Comparison of ENCODE assay signal across 26 mouse cellular contexts in genomic region chr17:86019793-86020192, GRCm38 (mm10).
DNase-seq lines count a peak whose midpoint lies in the region; ATAC-seq lines count a peak whose summit lies in the region.
"Had no signal": no experiment of that assay in that cellular context is flagged by ENCODE, and none has a peak within 500 bp of the region (broad histone marks: within the 10 kb centered on the region; RNA-seq: fewer than 3 reads in every experiment).

No protein-coding gene starts in this region.

- intact Hi-C loops in left cerebral cortex, postnatal 25 days (cut with DNase I): no loop called here

- no peaks in the 10 kb centered on the region for H3K27me3 ChIP-seq in heart, embryonic 10.5 days (ENCODE audit: insufficient read depth, poor library complexity, severe bottlenecking)
- no peaks in the 10 kb centered on the region for H3K27me3 ChIP-seq in heart, embryonic 11.5 days (ENCODE audit: control insufficient read depth, insufficient read depth, low read length)
- H3K27me3 ChIP-seq: embryonic facial prominence, embryonic 13.5 days; forebrain, embryonic 12.5 days; forebrain, embryonic 15.5 days; heart, embryonic 13.5 days; hindbrain, embryonic 12.5 days; hindbrain, embryonic 15.5 days; intestine, embryonic 15.5 days; Patski had no signal

- H3K36me3 ChIP-seq in heart, embryonic 10.5 days: no peaks in the 10 kb centered on the region; the same call in 1 of the 2 replicates
- no peaks in the 10 kb centered on the region for H3K36me3 ChIP-seq in heart, embryonic 11.5 days (ENCODE audit: control insufficient read depth, insufficient read depth, low read length)
- H3K36me3 ChIP-seq: embryonic facial prominence, embryonic 13.5 days; forebrain, embryonic 12.5 days; forebrain, embryonic 15.5 days; heart, embryonic 13.5 days; hindbrain, embryonic 12.5 days; hindbrain, embryonic 15.5 days; intestine, embryonic 15.5 days had no signal

- no peak overlapping the region for H3K4me2 ChIP-seq in heart, embryonic 11.5 days
- H3K4me2 ChIP-seq: embryonic facial prominence, embryonic 13.5 days; forebrain, embryonic 12.5 days; forebrain, embryonic 15.5 days; heart, embryonic 13.5 days; hindbrain, embryonic 12.5 days; hindbrain, embryonic 15.5 days; intestine, embryonic 15.5 days had no signal

- DNase-seq in heart, adult 11 months: peak; percentile 23
- no peak for DNase-seq in heart, embryonic 10.5 days (ENCODE audit: low spot score)
- peak; percentile 14 for DNase-seq in 3T3-L1 (ENCODE audit: low read depth, low spot score)
- peak; percentile 55 for DNase-seq in MEL-GATA-1-ER (ENCODE audit: extremely low read depth, low read depth)
- no peak for DNase-seq in layer of hippocampus, adult 18-20 months (ENCODE audit: low spot score in 2 of 2)
- no peak for DNase-seq in left cerebral cortex, postnatal 25 days (ENCODE audit: low spot score in 2 of 2)
- DNase-seq: adrenal gland, postnatal 10 days; adrenal gland, postnatal 36 days; cerebellum, adult 18-20 months; cerebellum, adult 9-10 months; cerebellum, postnatal 14 days; gastrocnemius, postnatal 25 days; heart, postnatal 14 days; heart, postnatal 4 days had no signal

- H3K4me1 ChIP-seq in heart, embryonic 10.5 days: no peaks in the 10 kb centered on the region
- no peaks in the 10 kb centered on the region for H3K4me1 ChIP-seq in heart, embryonic 11.5 days (ENCODE audit: control insufficient read depth, insufficient read depth, low read length)
- H3K4me1 ChIP-seq: forebrain, embryonic 12.5 days; forebrain, embryonic 15.5 days; heart, embryonic 13.5 days; hindbrain, embryonic 12.5 days; hindbrain, embryonic 15.5 days; intestine, embryonic 15.5 days had no signal

- 96% methylated on average over 1 of the region's 1 CpGs for WGBS in heart, embryonic 10.5 days
- WGBS in heart, embryonic 11.5 days (ENCODE audit: insufficient replicate concordance): 91% methylated on average over 1 of the region's 1 CpGs

- H3K4me3 ChIP-seq in heart, embryonic 10.5 days: no peak overlapping the region
- H3K4me3 ChIP-seq in heart, embryonic 11.5 days (ENCODE audit: low read depth, low read length): no peak overlapping the region
- H3K4me3 ChIP-seq: embryonic facial prominence, embryonic 13.5 days; erythroblast, embryonic 14.5 days; forebrain, embryonic 12.5 days; forebrain, embryonic 15.5 days; heart, embryonic 13.5 days; hindbrain, embryonic 12.5 days; hindbrain, embryonic 15.5 days; intestine, embryonic 15.5 days had no signal

- H3K9ac ChIP-seq in heart, embryonic 11.5 days (ENCODE audit: low read depth, low read length): no peak overlapping the region
- H3K9ac ChIP-seq: embryonic facial prominence, embryonic 13.5 days; forebrain, embryonic 12.5 days; forebrain, embryonic 15.5 days; heart, embryonic 13.5 days; hindbrain, embryonic 12.5 days; hindbrain, embryonic 15.5 days; intestine, embryonic 15.5 days had no signal

- no peak overlapping the region for H3K27ac ChIP-seq in heart, embryonic 10.5 days
- no peak overlapping the region for H3K27ac ChIP-seq in heart, embryonic 11.5 days (ENCODE audit: low read depth, low read length)
- H3K27ac ChIP-seq: embryonic facial prominence, embryonic 13.5 days; forebrain, embryonic 12.5 days; forebrain, embryonic 15.5 days; heart, embryonic 13.5 days; hindbrain, embryonic 12.5 days; hindbrain, embryonic 15.5 days; intestine, embryonic 15.5 days had no signal

- ATAC-seq in hematopoietic stem cell, adult 5-6 weeks (replicated peaks in 1 of 2; ENCODE audit: insufficient read depth in 1 of 2, low FRiP score in 2 of 2, low TSS enrichment in 1 of 2, low read depth in 1 of 2, poor library complexity in 2 of 2, severe bottlenecking in 2 of 2): peak; percentile 36 to 59; a peak in 2 of 4 replicates
- ATAC-seq in heart, embryonic 11.5 days (replicated peaks; ENCODE audit: insufficient number of reproducible peaks, low FRiP score, low TSS enrichment): no peak
- ATAC-seq: CD4-positive, CD25-positive, alpha-beta regulatory T cell, adult 4 months; forebrain, embryonic 15.5 days; intestine, embryonic 15.5 days; Patski had no signal

- no peaks in the 10 kb centered on the region for H3K9me3 ChIP-seq in heart, embryonic 10.5 days
- H3K9me3 ChIP-seq in heart, embryonic 11.5 days (replicated peaks; ENCODE audit: control insufficient read depth, low read length): no peaks in the 10 kb centered on the region
- H3K9me3 ChIP-seq: intestine, embryonic 15.5 days had no signal

Comparison
In these comparisons a context has a peak if more than half of its experiments do, and no peak if none do; other contexts are left out.
1. DNase-seq: peak in heart, adult 11 months (single experiment), 3T3-L1 (single experiment) and MEL-GATA-1-ER (single experiment); none in heart, embryonic 10.5 days (single experiment), layer of hippocampus, adult 18-20 months (0 of 2) and left cerebral cortex, postnatal 25 days (0 of 2).